Mouse (Mus musculus): Measurements from ENCODE around the gene Etv6. TPM values are rescaled to one million over a fixed set of nuclear protein-coding genes. Genes with fewer than 3 reads are reported as not detected.

Gene Etv6
- polyA plus RNA-seq, 1 experiment from 2014 or later: 5.9 TPM

DNA sequence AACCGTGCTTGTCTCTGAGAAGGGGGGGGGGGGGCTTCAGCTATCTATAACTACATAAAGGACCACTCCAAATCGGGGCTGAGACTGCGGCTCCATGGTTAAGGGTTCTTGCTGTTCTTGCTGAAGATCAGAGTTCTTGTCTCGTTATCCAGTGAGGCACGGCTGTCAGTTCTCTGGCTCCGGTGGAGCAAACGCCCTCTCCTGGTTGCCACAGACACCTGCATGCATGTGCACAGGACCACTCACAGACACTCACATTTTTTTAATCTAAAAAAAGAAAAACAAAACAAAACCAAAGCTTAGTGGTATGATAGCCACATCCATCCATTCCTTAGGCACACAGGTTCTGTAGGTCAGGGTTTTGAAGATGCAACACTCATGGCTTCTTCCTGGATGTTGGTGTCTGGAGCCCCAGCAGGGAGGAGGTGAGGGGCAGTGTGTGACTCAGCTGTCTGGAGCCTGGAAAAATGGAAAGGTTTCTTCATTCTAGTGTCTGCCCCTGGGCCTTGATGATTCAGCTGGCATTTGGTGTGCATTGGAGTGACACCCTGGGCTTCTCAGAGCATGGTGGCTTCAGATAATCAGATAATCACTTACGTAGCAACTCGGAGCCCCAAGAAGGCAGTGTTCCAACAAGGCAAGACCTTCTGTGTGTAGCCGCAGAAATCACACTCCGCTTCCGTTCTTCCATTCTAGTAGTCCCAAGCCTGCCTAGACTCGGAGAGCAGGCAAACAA is 262.6 kb downstream of the Etv6 start:
- Histone ChIP-seq H3K4me3 (ENCODE audit: low read depth, low read length) (no peak overlapping the region), H3K4me2 (replicated peaks; ENCODE audit: low read depth) (no peak overlapping the region), H3K9ac (ENCODE audit: low read length) (no peak overlapping the region), H3K27me3 (ENCODE audit: control insufficient read depth, insufficient read depth, low read length) (no peaks in the 10 kb centered on the region), H3K9me3 (ENCODE audit: control insufficient read depth, low read length) (no peaks in the 10 kb centered on the region), H3K27ac (replicated peaks) (no peak overlapping the region), H3K36me3 (ENCODE audit: control insufficient read depth, insufficient read depth, low read length) (no peaks in the 10 kb centered on the region), H3K4me1 (replicated peaks; ENCODE audit: control insufficient read depth, insufficient read depth) (no peaks in the 10 kb centered on the region)
- 72% methylated on average over 13 of the region's 13 CpGs for WGBS
- DNase-seq (ENCODE audit: low spot score): no peak
- ATAC-seq (ENCODE audit: low FRiP score, low TSS enrichment): no peak
- no peak for TF ChIP-seq EP300 (optimal IDR thresholded peaks at IDR 0.05)
- TF ChIP-seq CTCF (IDR thresholded peaks at IDR 0.05; ENCODE audit: low read depth): peak; percentile 29; the same call in 1 of the 2 replicates

DNA sequence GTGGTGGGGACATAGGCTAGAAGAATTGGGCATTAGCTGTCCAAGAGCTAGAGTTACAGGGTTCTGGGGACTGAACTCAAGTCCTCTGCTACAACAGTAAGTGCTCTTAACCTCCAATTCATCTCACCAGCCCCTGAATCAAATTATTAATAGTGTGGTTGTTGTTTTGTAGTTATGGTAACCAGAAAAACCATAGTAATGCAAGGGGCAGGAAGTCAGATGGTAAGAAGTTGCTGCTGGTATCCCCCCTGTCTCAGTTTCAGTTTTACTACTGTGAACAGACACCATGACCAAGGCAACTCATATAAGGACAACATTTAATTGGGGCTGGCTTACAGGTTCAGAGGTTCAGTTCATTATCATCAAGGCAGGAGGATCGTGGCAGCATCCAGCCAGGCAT is 266.5 kb downstream of the Etv6 start:
- H3K4me1 ChIP-seq (replicated peaks; ENCODE audit: control insufficient read depth, insufficient read depth): no peaks in the 10 kb centered on the region
- no peaks in the 10 kb centered on the region for H3K27me3 ChIP-seq (ENCODE audit: control insufficient read depth, insufficient read depth, low read length)
- H3K4me2 ChIP-seq (replicated peaks; ENCODE audit: low read depth): no peak overlapping the region
- H3K36me3 ChIP-seq (ENCODE audit: control insufficient read depth, insufficient read depth, low read length): no peaks in the 10 kb centered on the region
- ATAC-seq (ENCODE audit: low FRiP score, low TSS enrichment) (no peak), DNase-seq (ENCODE audit: low spot score) (no peak)
- no peaks in the 10 kb centered on the region for H3K9me3 ChIP-seq (ENCODE audit: control insufficient read depth, low read length)
- H3K4me3 ChIP-seq (ENCODE audit: low read depth, low read length): no peak overlapping the region
- no peak overlapping the region for H3K27ac ChIP-seq (replicated peaks)
- H3K9ac ChIP-seq (ENCODE audit: low read length): no peak overlapping the region
- 87% methylated on average over 1 of the region's 1 CpGs for WGBS
- TF ChIP-seq EP300 (optimal IDR thresholded peaks at IDR 0.05) (no peak), CTCF (IDR thresholded peaks at IDR 0.05; ENCODE audit: low read depth) (no peak)

DNA sequence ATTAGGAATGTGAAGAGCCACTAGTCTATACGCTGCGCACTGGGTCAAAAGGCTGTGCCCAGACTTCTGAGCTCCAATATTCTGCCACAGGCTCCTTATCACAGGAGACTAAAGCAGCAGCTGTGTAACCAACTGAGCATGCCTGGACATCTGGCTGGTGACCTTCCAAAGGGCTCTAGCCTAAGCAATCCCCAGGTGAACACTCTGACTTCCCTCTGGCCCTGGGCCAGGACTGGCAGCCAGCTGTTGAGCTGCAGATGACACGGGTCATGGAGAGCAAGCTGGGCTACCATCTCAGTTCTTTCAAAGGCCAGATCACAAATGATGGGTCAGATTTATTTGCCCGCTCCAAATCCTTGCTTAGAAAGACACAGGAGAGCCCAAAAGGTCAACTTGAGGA is 275.8 kb downstream of the Etv6 start:
- ATAC-seq (ENCODE audit: low FRiP score, low TSS enrichment) (no peak), DNase-seq (ENCODE audit: low spot score) (no peak)
- 80% methylated on average over 4 of the region's 4 CpGs for WGBS
- Histone ChIP-seq H3K27ac (replicated peaks) (no peak overlapping the region), H3K9me3 (ENCODE audit: control insufficient read depth, low read length) (no peaks in the 10 kb centered on the region), H3K4me2 (replicated peaks; ENCODE audit: low read depth) (no peak overlapping the region), H3K9ac (ENCODE audit: low read length) (no peak overlapping the region), H3K36me3 (ENCODE audit: control insufficient read depth, insufficient read depth, low read length) (no peaks in the 10 kb centered on the region), H3K4me3 (ENCODE audit: low read depth, low read length) (no peak overlapping the region), H3K27me3 (ENCODE audit: control insufficient read depth, insufficient read depth, low read length) (no peaks in the 10 kb centered on the region), H3K4me1 (replicated peaks; ENCODE audit: control insufficient read depth, insufficient read depth) (no peaks in the 10 kb centered on the region)
- TF ChIP-seq EP300 (optimal IDR thresholded peaks at IDR 0.05): no peak

DNA sequence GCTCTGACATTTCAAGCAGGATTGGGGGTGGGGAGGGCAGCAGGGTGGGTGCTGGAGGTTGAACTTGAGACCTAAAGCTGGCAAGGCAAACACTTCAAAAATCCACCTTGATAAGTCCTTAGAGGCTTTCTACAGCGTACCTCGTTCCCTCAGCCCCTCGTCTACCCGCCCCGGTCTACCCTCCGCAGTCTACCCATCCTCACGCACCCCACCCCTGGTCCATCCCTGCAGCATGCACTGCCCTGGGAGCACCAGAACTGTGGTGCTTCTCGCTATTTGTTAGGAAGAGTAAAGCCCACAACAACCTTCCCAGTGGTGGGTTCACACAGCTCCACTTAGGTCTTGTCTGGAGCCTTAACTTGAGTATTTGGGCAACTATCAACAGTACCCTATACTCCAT is 277.1 kb downstream of the Etv6 start:
- TF ChIP-seq EP300 (optimal IDR thresholded peaks at IDR 0.05) (no peak), CTCF (IDR thresholded peaks at IDR 0.05; ENCODE audit: low read depth) (no peak)
- Histone ChIP-seq H3K4me2 (replicated peaks; ENCODE audit: low read depth) (no peak overlapping the region), H3K36me3 (ENCODE audit: control insufficient read depth, insufficient read depth, low read length) (no peaks in the 10 kb centered on the region), H3K27me3 (ENCODE audit: control insufficient read depth, insufficient read depth, low read length) (no peaks in the 10 kb centered on the region), H3K9ac (ENCODE audit: low read length) (no peak overlapping the region), H3K4me1 (replicated peaks; ENCODE audit: control insufficient read depth, insufficient read depth) (no peaks in the 10 kb centered on the region), H3K27ac (replicated peaks) (no peak overlapping the region), H3K4me3 (ENCODE audit: low read depth, low read length) (no peak overlapping the region), H3K9me3 (ENCODE audit: control insufficient read depth, low read length) (no peaks in the 10 kb centered on the region)
- WGBS: 88% methylated on average over 8 of the region's 8 CpGs
- DNase-seq (ENCODE audit: low spot score) (no peak), ATAC-seq (ENCODE audit: low FRiP score, low TSS enrichment) (no peak)

DNA sequence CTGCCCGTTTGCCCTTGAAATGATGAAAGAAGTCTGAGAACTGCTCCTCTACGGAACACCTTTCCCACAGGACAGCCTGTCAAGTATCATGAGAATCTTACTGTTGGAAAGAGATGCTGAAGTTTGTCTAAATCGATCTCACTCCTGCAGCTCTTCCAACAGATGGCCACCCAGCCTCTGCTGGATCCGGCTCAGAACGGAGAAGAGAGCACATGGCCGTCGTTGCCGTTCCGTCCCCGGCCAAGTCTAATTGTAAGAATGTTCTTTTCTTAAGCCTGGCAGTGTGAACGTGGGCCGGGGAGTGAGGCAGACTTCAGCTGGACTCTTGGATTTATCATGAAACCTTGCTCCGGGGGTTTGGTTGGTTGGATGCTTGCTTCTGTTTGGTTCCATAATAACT is 281.9 kb downstream of the Etv6 start:
- no peak for ATAC-seq (ENCODE audit: low FRiP score, low TSS enrichment)
- Histone ChIP-seq H3K4me3 (ENCODE audit: low read depth, low read length) (no peak overlapping the region), H3K9ac (ENCODE audit: low read length) (no peak overlapping the region), H3K4me1 (replicated peaks; ENCODE audit: control insufficient read depth, insufficient read depth) (no peaks in the 10 kb centered on the region), H3K27ac (replicated peaks) (no peak overlapping the region), H3K27me3 (ENCODE audit: control insufficient read depth, insufficient read depth, low read length) (no peaks in the 10 kb centered on the region), H3K36me3 (ENCODE audit: control insufficient read depth, insufficient read depth, low read length) (no peaks in the 10 kb centered on the region), H3K9me3 (ENCODE audit: control insufficient read depth, low read length) (no peaks in the 10 kb centered on the region), H3K4me2 (replicated peaks; ENCODE audit: low read depth) (no peak overlapping the region)
- TF ChIP-seq CTCF (IDR thresholded peaks at IDR 0.05; ENCODE audit: low read depth) (no peak), EP300 (optimal IDR thresholded peaks at IDR 0.05) (no peak)
- WGBS: 84% methylated on average over 13 of the region's 13 CpGs
- DNase-seq (ENCODE audit: low spot score): no peak

Other genes starting within 250 kb of the Etv6 start
- not detected in 2 replicates for gene Kap, start 181.9 kb upstream of the Etv6 start, polyA plus RNA-seq (2015; fragmentation: Nextera tagmentation; extraction: Ambion mirVana)